Mouse (Mus musculus) myocyte (in vitro differentiated cells): Measurements from ENCODE around the gene Cdk17. TPM values are rescaled to one million over a fixed set of nuclear protein-coding genes. Genes with fewer than 3 reads are reported as not detected.

ENCODE experiments used
- H3K27me3 ChIP-seq: one replicate; pipeline ENCODE4 v1.6.1; 2011; ENCODE audit not compliant: control insufficient read depth, insufficient read depth, insufficient read length
- H3K36me3 ChIP-seq: one replicate; pipeline ENCODE4 v1.6.1; 2011; ENCODE audit not compliant: control insufficient read depth, insufficient read depth
- H3K4me2 ChIP-seq: one replicate; pipeline ENCODE4 v1.6.1; 2011; ENCODE audit warnings: low read depth, control low read depth
- H3K4me3 ChIP-seq: one replicate; pipeline ENCODE4 v1.5.1; 2011; ENCODE audit warnings: mild to moderate bottlenecking, control low read depth, moderate library complexity
- H3K79me2 ChIP-seq: one replicate; pipeline ENCODE4 v1.6.1; 2011; ENCODE audit not compliant: control insufficient read depth, insufficient read depth
- H3ac ChIP-seq: one replicate; pipeline ENCODE4 v1.6.1; 2011; ENCODE audit not compliant: control insufficient read depth, insufficient read length
- CEBPB ChIP-seq: IDR thresholded peaks from 2 replicates; pipeline ENCODE4 v1.6.1; 2011; ENCODE audit warnings: mild to moderate bottlenecking, moderate library complexity; ENCODE audit not compliant: poor library complexity, insufficient read depth, severe bottlenecking
- E2F4 ChIP-seq: IDR thresholded peaks from one replicate; pipeline ENCODE4 v1.6.1; 2011; ENCODE audit warnings: mild to moderate bottlenecking, control low read depth, moderate library complexity; ENCODE audit not compliant: insufficient read depth
- MAX ChIP-seq: IDR thresholded peaks from one replicate; pipeline ENCODE4 v1.6.1; 2011; ENCODE audit warnings: low read depth, mild to moderate bottlenecking, control low read depth
- MYOD1 ChIP-seq, 3 experiments: IDR thresholded peaks; one replicate each; pipeline ENCODE4 v1.6.1; 2011; ENCODE audit warnings: control low read depth in 2 of 3, low read depth in 2 of 3, mild to moderate bottlenecking in 2 of 3, moderate library complexity in 1 of 3; ENCODE audit not compliant: insufficient read length in 2 of 3, control insufficient read depth in 1 of 3
- MYOG ChIP-seq, 3 experiments: IDR thresholded peaks; one replicate each; pipeline ENCODE4 v1.6.1; 2011; ENCODE audit warnings: control low read depth in 2 of 3, low read depth in 2 of 3, mild to moderate bottlenecking in 2 of 3; ENCODE audit not compliant: insufficient read length in 2 of 3, control insufficient read depth in 1 of 3, insufficient read depth in 1 of 3
- POLR2A ChIP-seq: IDR thresholded peaks from one replicate; pipeline ENCODE4 v1.6.1; 2011; ENCODE audit warnings: low read depth, mild to moderate bottlenecking, control low read depth, moderate library complexity; ENCODE audit not compliant: insufficient read length
- POLR2AphosphoS2 ChIP-seq: IDR thresholded peaks from one replicate; pipeline ENCODE4 v1.6.1; 2011; ENCODE audit warnings: low read depth, control low read depth; ENCODE audit not compliant: insufficient read length
- REST ChIP-seq: IDR thresholded peaks from one replicate; pipeline ENCODE4 v1.6.1; 2011; ENCODE audit warnings: mild to moderate bottlenecking, control low read depth, moderate library complexity; ENCODE audit not compliant: insufficient read depth, insufficient read length
- SRF ChIP-seq: IDR thresholded peaks from one replicate; pipeline ENCODE4 v1.6.1; 2011; ENCODE audit warnings: low read depth; ENCODE audit not compliant: control insufficient read depth, insufficient read length
- TCF12 ChIP-seq: IDR thresholded peaks from one replicate; pipeline ENCODE4 v1.6.1; 2011; ENCODE audit warnings: mild to moderate bottlenecking, control low read depth; ENCODE audit not compliant: poor library complexity, insufficient read depth, severe bottlenecking
- TCF3 ChIP-seq: IDR thresholded peaks from one replicate; pipeline ENCODE4 v1.6.1; 2011; ENCODE audit warnings: low read depth, control low read depth; ENCODE audit not compliant: insufficient read length
- USF1 ChIP-seq: IDR thresholded peaks from one replicate; pipeline ENCODE4 v1.6.1; 2011; ENCODE audit warnings: low read depth, mild to moderate bottlenecking, control low read depth, moderate library complexity
- polyA plus RNA-seq: library from polyadenylated mRNA; unstranded; fragments of >200 nt; fragmentation: generic; extraction: Trizol; gene quantifications from one replicate; pipeline ENCODE4 v1.2.1, GENCODE M21; 2012; ENCODE audit warnings: missing spikeins

The Cdk17 gene
- polyA plus RNA-seq, 1 experiment, result 11.8 TPM

DNA sequence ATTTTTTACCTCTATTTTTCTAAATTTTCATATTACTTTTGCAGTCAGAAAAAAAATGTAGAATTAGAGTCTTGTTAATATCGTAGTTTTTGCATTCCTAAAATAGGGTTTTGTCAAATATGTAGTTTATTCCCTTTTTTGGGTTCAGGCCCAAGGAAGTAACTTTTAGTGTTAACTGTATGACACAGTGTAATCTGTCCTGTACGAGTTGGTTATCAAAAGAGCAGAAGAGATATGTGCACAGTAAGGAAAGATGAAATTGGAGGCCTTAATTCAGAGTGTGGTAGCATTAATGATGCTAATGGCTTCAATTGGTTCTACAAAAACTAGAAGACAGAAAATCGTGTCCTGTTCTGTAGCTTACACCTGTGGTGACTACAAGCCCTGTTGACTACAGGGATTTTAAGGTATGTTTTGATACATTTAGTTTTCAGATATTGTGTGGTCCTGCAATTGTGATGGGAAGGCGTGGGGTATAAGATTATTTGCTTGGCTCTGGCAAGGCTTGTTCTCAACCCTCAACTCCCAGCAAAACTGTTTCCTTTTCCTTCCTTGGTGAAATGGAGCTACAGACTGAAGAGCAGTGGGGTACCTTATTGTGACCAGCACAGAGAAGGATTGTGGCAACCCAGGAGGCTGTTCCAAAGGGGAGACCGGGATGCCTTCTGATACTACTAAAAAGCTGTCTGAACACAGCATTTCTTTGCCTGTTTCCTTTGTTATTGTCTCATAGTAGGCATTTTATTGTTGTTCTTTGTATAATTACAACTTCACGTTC lies 3.2 kb downstream of the Cdk17 start:
- Histone ChIP-seq H3K4me3 (no peak overlapping the region), H3ac (no peak overlapping the region), H3K4me2 (peak overlapping the region; percentile 42), H3K27me3 (no peaks in the 10 kb centered on the region), H3K36me3 (no peaks in the 10 kb centered on the region), H3K79me2 (peaks cover 74% of the 10 kb centered on the region)
- TF ChIP-seq CEBPB, result no peak
- TF ChIP-seq USF1, result no peak
- TF ChIP-seq TCF12, result no peak
- no peak for TF ChIP-seq POLR2AphosphoS2
- no peak for TF ChIP-seq SRF
- TF ChIP-seq TCF3, result no peak

DNA sequence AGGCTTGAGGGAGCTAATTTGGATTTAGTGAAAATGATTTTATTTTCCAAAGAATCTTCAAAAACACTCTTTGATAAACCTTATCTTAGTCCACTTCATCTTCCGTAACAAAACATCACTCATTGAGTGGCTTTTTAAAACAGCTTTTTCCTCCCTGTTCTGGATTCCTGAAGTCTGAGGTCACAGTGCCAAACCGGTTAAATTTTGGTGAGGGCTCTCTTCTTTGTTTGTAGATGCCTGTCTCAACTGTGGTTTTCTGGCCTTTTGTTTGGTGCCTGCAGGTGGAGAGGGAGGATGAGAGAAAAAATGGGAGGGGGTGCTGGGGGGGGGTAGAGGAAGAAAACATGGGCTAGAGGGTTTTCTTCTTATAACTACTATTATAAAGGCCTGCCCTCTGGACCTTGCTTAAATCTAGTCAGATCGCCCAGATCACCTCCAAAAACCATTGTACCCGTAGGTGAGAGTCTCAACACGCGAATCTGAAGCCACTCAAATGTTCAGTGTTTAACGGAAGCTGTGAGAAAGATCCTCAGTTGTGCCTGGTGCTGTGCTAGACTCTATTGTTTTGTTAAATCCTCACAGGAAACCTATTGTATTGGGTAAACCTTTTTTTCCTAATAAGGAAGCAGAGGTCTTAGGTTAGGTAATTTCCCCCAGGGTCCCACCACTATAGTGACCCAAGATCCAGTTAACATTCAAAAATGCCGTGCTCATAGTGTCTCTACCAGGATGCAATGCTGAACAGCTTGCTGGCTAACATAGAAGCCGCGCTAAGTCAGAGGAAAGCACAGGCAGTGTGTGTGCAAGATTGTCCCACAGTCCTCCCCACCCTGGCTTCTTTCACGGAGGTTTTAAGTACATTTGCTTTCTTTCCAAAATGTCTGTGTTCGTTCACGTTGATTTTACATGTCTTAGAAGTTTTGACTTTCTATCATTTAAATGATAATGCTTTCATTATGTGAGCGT lies 5.0 kb downstream of the Cdk17 start:
- H3K79me2 ChIP-seq, result peaks cover 92% of the 10 kb centered on the region
- TF ChIP-seq REST, result no peak
- TF ChIP-seq MYOG (IDR thresholded peaks at IDR 0.05; ENCODE audit: control insufficient read depth in 1 of 3, insufficient read depth in 1 of 3, insufficient read length in 2 of 3, low read depth in 2 of 3), result no peak
- TF ChIP-seq TCF3, result no peak
- TF ChIP-seq TCF12, result no peak
- TF ChIP-seq SRF, result no peak
- TF ChIP-seq MYOD1 (IDR thresholded peaks at IDR 0.05; ENCODE audit: control insufficient read depth in 1 of 3, insufficient read length in 2 of 3, low read depth in 2 of 3), result no peak
- no peak for TF ChIP-seq POLR2AphosphoS2
- H3K4me2 ChIP-seq, result peak overlapping the region; percentile 79
- no peaks in the 10 kb centered on the region for H3K36me3 ChIP-seq
- H3K4me3 ChIP-seq, result no peak overlapping the region
- no peak overlapping the region for H3ac ChIP-seq
- H3K27me3 ChIP-seq, result no peaks in the 10 kb centered on the region

DNA sequence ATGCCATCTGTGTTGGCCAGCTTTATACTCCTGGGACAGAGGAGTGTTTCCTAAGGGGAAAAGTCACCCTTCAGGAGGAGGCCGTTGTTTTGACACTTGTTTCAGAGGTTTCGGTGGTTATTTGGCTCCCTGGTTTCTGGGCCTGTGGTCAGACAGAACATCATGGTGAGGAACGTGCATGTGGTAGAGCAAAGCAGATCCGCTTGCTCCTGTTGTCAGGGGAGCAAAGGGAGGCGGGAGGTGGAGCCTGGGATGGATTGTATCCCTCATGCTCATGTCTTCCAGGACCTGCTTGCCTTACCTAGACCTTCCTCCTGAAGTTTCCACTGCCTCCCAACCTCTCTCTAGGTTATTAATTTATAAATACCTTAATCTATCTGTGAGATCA lies 5.7 kb downstream of the Cdk17 start:
- no peak overlapping the region for H3K4me3 ChIP-seq
- peak overlapping the region; percentile 79 for H3K4me2 ChIP-seq
- no peaks in the 10 kb centered on the region for H3K27me3 ChIP-seq
- no peak overlapping the region for H3ac ChIP-seq
- H3K36me3 ChIP-seq, result no peaks in the 10 kb centered on the region
- H3K79me2 ChIP-seq, result peaks cover 99% of the 10 kb centered on the region
- TF ChIP-seq MYOG (IDR thresholded peaks at IDR 0.05; ENCODE audit: control insufficient read depth in 1 of 3, insufficient read depth in 1 of 3, insufficient read length in 2 of 3, low read depth in 2 of 3), result peak in 1 of 3 experiments; percentile 38
- no peak for TF ChIP-seq POLR2AphosphoS2
- TF ChIP-seq REST, result no peak
- TF ChIP-seq USF1, result no peak
- no peak for TF ChIP-seq MAX

DNA sequence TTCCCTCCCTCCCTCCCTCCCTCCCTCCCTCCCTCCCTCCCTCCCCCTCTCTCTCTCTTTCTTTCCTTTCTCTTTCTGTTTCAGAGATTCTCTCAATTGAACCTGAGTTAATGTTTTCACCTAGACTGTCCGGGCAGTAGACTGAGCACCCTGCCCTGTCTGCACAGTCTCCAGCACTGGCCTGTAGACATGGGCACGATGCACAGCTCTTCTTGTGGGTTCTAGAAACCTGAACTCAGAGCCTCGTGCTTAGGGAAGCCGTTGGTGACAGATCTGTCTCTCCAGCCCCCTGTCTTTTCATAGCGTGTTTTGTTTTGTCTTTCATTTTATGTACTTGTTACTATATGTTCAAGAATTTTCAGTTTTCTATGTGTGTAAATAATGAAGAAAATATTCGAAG lies 6.6 kb downstream of the Cdk17 start:
- Histone ChIP-seq H3K36me3 (no peaks in the 10 kb centered on the region), H3ac (no peak overlapping the region), H3K4me3 (no peak overlapping the region), H3K27me3 (no peaks in the 10 kb centered on the region), H3K4me2 (peak overlapping the region; percentile 30), H3K79me2 (peaks cover 100% of the 10 kb centered on the region)
- TF ChIP-seq CEBPB, result no peak
- TF ChIP-seq MAX, result no peak
- TF ChIP-seq TCF12, result no peak
- TF ChIP-seq REST, result no peak
- no peak for TF ChIP-seq SRF
- TF ChIP-seq MYOD1 (IDR thresholded peaks at IDR 0.05; ENCODE audit: control insufficient read depth in 1 of 3, insufficient read length in 2 of 3, low read depth in 2 of 3), result no peak
- TF ChIP-seq POLR2A, result no peak
- no peak for TF ChIP-seq USF1
- no peak for TF ChIP-seq POLR2AphosphoS2
- no peak for TF ChIP-seq MYOG (IDR thresholded peaks at IDR 0.05; ENCODE audit: control insufficient read depth in 1 of 3, insufficient read depth in 1 of 3, insufficient read length in 2 of 3, low read depth in 2 of 3)
- no peak for TF ChIP-seq E2F4
- TF ChIP-seq TCF3, result no peak

DNA sequence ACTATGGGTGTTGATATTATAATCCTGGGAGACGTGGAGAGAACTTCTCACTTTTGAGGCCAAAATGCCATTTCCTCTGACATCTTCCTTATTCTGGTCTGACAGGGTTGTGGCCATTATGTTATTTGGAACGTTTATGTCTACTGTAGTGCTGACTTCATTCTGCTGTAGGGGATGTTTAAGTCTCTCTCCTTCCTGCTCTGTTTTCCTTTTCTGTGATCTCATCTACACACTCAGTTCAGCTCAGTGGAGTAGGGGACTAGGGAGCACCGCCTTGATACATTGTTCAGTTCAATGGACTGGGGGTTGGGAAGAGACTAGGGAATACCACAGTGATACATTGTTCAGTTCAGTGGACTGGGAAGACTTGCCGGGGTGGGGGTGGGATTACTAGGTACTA lies 7.4 kb downstream of the Cdk17 start:
- Histone ChIP-seq H3K79me2 (peaks cover 100% of the 10 kb centered on the region), H3K36me3 (no peaks in the 10 kb centered on the region), H3K4me3 (no peak overlapping the region), H3K4me2 (no peak overlapping the region), H3K27me3 (no peaks in the 10 kb centered on the region), H3ac (no peak overlapping the region)
- TF ChIP-seq POLR2A (no peak), CEBPB (no peak), REST (no peak), MYOG (IDR thresholded peaks at IDR 0.05; ENCODE audit: control insufficient read depth in 1 of 3, insufficient read depth in 1 of 3, insufficient read length in 2 of 3, low read depth in 2 of 3) (no peak), USF1 (no peak), TCF3 (no peak), TCF12 (no peak), MYOD1 (IDR thresholded peaks at IDR 0.05; ENCODE audit: control insufficient read depth in 1 of 3, insufficient read length in 2 of 3, low read depth in 2 of 3) (no peak), MAX (no peak), SRF (no peak), POLR2AphosphoS2 (no peak), E2F4 (no peak)
